Mouse (Mus musculus) mouse embryonic stem cell (cell line): ENCODE results near the gene Tmprss3.

Experiments used
- in situ Hi-C, 2 experiments: fragments of 300-500 bp; cut with MboI; formaldehyde crosslinking; loops; 1 replicate in 1 of 2; 3 replicates in 1 of 2; pipeline ENCODE4 v1.14.3; 2019 to 2020; ENCODE audit warnings: low sequenced_read_pairs in 2 of 2, low pct_unique_long_range_greater_than_20kb in 1 of 2, mixed read lengths in 1 of 2; ENCODE audit not compliant: unreplicated experiment in 1 of 2

The Tmprss3 gene

GRCm38 (mm10) chr17:31207771-31208334 is 9.1 kb upstream of the Tmprss3 start, which contains the start of gene Ubash3a:
Gene Ubash3a, plus strand, starts transcription at chr17:31207873.
- in situ Hi-C loops = no loop called here

GRCm38 (mm10) chr17:31196283-31196682 is 2.5 kb downstream of the Tmprss3 start:
- in situ Hi-C loops = no loop called here

- in situ Hi-C loops = no loop called here
Observed at GRCm38 (mm10) chr17:31195207-31195606, 3.6 kb downstream of the Tmprss3 start.

GRCm38 (mm10) chr17:31193360-31193759 is 5.4 kb downstream of the Tmprss3 start:
- in situ Hi-C loops = no loop called here

GRCm38 (mm10) chr17:31192663-31193062 is 6.1 kb downstream of the Tmprss3 start:
- in situ Hi-C loops = no loop called here

GRCm38 (mm10) chr17:31191825-31192224 is 7.0 kb downstream of the Tmprss3 start:
- in situ Hi-C loops = no loop called here

- in situ Hi-C loops = loop anchor here in 1 of 2 experiments (5.0 kb wide), 1 partner anchor 60 kb away; the partner anchor contains the start of gene Tff3
Observed at GRCm38 (mm10) chr17:31187370-31187769, 11.4 kb downstream of the Tmprss3 start.

- in situ Hi-C loops = no loop called here
Observed at GRCm38 (mm10) chr17:31184269-31184990, 14.3 kb downstream of the Tmprss3 start.

GRCm38 (mm10) chr17:31183180-31183974 is 15.4 kb downstream of the Tmprss3 start:
- in situ Hi-C loops = no loop called here

- in situ Hi-C loops = no loop called here
Observed at GRCm38 (mm10) chr17:31181490-31181889, 17.3 kb downstream of the Tmprss3 start.

- in situ Hi-C loops = no loop called here
Observed at GRCm38 (mm10) chr17:31176321-31176720, 22.5 kb downstream of the Tmprss3 start.

GRCm38 (mm10) chr17:31169796-31170195 is 29.0 kb downstream of the Tmprss3 start:
- in situ Hi-C loops = no loop called here

- in situ Hi-C loops = no loop called here
Observed at GRCm38 (mm10) chr17:31165127-31165526, 33.6 kb downstream of the Tmprss3 start, which contains the start of gene Tff1. Gene Tff1, minus strand, starts transcription at chr17:31165277.

- in situ Hi-C loops = no loop called here
Observed at GRCm38 (mm10) chr17:31163821-31164220, 35.0 kb downstream of the Tmprss3 start.

- in situ Hi-C loops = no loop called here
Observed at GRCm38 (mm10) chr17:31162607-31163006, 36.2 kb downstream of the Tmprss3 start.

GRCm38 (mm10) chr17:31160291-31160690 is 38.5 kb downstream of the Tmprss3 start:
- in situ Hi-C loops = no loop called here

- in situ Hi-C loops = no loop called here
Observed at GRCm38 (mm10) chr17:31157921-31158320, 40.9 kb downstream of the Tmprss3 start.

- in situ Hi-C loops = no loop called here
Observed at GRCm38 (mm10) chr17:31153785-31154184, 45.0 kb downstream of the Tmprss3 start.

GRCm38 (mm10) chr17:31152966-31153499 is 45.7 kb downstream of the Tmprss3 start:
- in situ Hi-C loops = no loop called here
